Mouse (Mus musculus): ENCODE results near the gene Pms1. TPM values are rescaled to one million over a fixed set of nuclear protein-coding genes. Genes with fewer than 3 reads are reported as not detected.

The Pms1 gene
- total RNA-seq, 1 experiment from 2014 or later: 11.6 TPM

GRCm38 (mm10) chr1:53210136-53210535 lies 86.7 kb downstream of the Pms1 start:
- no peak for ATAC-seq (ENCODE audit: extremely low read depth, insufficient number of reproducible peaks, low FRiP score, poor library complexity, severe bottlenecking)

- ATAC-seq (ENCODE audit: extremely low read depth, insufficient number of reproducible peaks, low FRiP score, poor library complexity, severe bottlenecking): no peak
These were observed 92.9 kb downstream of the Pms1 start for GRCm38 (mm10) chr1:53203902-53204301.

GRCm38 (mm10) chr1:53201630-53202199 lies 95.1 kb downstream of the Pms1 start:
- ATAC-seq (ENCODE audit: extremely low read depth, insufficient number of reproducible peaks, low FRiP score, poor library complexity, severe bottlenecking): no peak

- ATAC-seq (ENCODE audit: extremely low read depth, insufficient number of reproducible peaks, low FRiP score, poor library complexity, severe bottlenecking): no peak
These were observed 102.3 kb downstream of the Pms1 start for GRCm38 (mm10) chr1:53194536-53194935.

- ATAC-seq (ENCODE audit: extremely low read depth, insufficient number of reproducible peaks, low FRiP score, poor library complexity, severe bottlenecking): no peak
These were observed 105.6 kb downstream of the Pms1 start for GRCm38 (mm10) chr1:53191234-53191633.

- no peak for ATAC-seq (ENCODE audit: extremely low read depth, insufficient number of reproducible peaks, low FRiP score, poor library complexity, severe bottlenecking)
These were observed 107.2 kb downstream of the Pms1 start for GRCm38 (mm10) chr1:53189620-53190019.

GRCm38 (mm10) chr1:53187536-53187935 lies 109.3 kb downstream of the Pms1 start, which contains the start of gene 1700019A02Rik:
Gene 1700019A02Rik, minus strand, starts transcription at chr1:53187636.
- ATAC-seq (ENCODE audit: extremely low read depth, insufficient number of reproducible peaks, low FRiP score, poor library complexity, severe bottlenecking): no peak

GRCm38 (mm10) chr1:53186301-53186700 lies 110.5 kb downstream of the Pms1 start:
- ATAC-seq (ENCODE audit: extremely low read depth, insufficient number of reproducible peaks, low FRiP score, poor library complexity, severe bottlenecking): no peak

- ATAC-seq (ENCODE audit: extremely low read depth, insufficient number of reproducible peaks, low FRiP score, poor library complexity, severe bottlenecking): no peak
These were observed 139.1 kb downstream of the Pms1 start for GRCm38 (mm10) chr1:53157715-53158114.

Other genes with a start within 250 kb of the Pms1 start
- gene Mstn, start 235.4 kb downstream of the Pms1 start, total RNA-seq (2017): not detected in 2 replicates
- not detected in 2 replicates for gene 1700019A02Rik, start 109.4 kb downstream of the Pms1 start, total RNA-seq (2017)
- gene Ormdl1, start 77 bp upstream of the Pms1 start, total RNA-seq (2017): 27.5 and 27.9 TPM in 2 replicates
- not detected in 2 replicates for gene Gm28778, start 93 bp upstream of the Pms1 start, total RNA-seq (2017)
- gene Osgepl1, start 16.6 kb upstream of the Pms1 start, total RNA-seq (2017): 17.2 and 21.6 TPM in 2 replicates
- gene Asdurf, start 55.6 kb upstream of the Pms1 start, total RNA-seq (2017): 90.8 and 105 TPM in 2 replicates
- 0.25 TPM in 1 of 2 replicates, not detected in the other for gene Gm28551, start 55.6 kb upstream of the Pms1 start, total RNA-seq (2017)
- 82.7 and 99.2 TPM in 2 replicates for gene Asnsd1, start 55.7 kb upstream of the Pms1 start, total RNA-seq (2017)

Data from neutrophil, adult 5-6 weeks (primary cell).